Mouse (Mus musculus): ENCODE results near the gene Nkain1. TPM values are rescaled to one million over a fixed set of nuclear protein-coding genes. Genes with fewer than 3 reads are reported as not detected.

Gene Nkain1
- polyA plus RNA-seq, 3 experiments from 2014 or later = not detected

Other genes starting within 250 kb of the Nkain1 start
- 10 to 100 TPM; 69.3 to 84.5 (median 79.9) TPM for gene Zcchc17, start 214.2 kb downstream of the Nkain1 start, polyA plus RNA-seq (2017; shearing (Covaris generic))
- 10 to 100 TPM; 53.6 to 63.4 (median 62.1) TPM for gene Snrnp40, start 214.0 kb downstream of the Nkain1 start, polyA plus RNA-seq (2017; shearing (Covaris generic))
- gene Pum1, start 89.1 kb upstream of the Nkain1 start, polyA plus RNA-seq (2017; shearing (Covaris generic)) = 10 to 100 TPM; 56.7 to 91.1 (median 70.0) TPM
- gene Sdc3, start 218.4 kb upstream of the Nkain1 start, polyA plus RNA-seq (2017; shearing (Covaris generic)) = under 1 TPM; 0.36 to 0.78 (median 0.75) TPM

All from inflammation-experienced regulatory T-cells, adult 6 months (primary cell).